Mouse (Mus musculus) hindbrain, embryonic 10.5 days (tissue): Measurements from ENCODE around the gene Plbd1. TPM values are rescaled to one million over a fixed set of nuclear protein-coding genes. Genes with fewer than 3 reads are reported as not detected.

Experiments
- DNase-seq: peaks from one replicate; pipeline ENCODE4 v3.0.0-alpha.2; 2017; ENCODE audit warnings: low spot score
- H3K27ac ChIP-seq: fragments of 300-500 bp; sonication (generic); 2 replicates; pipeline ENCODE4 v1.5.1; 2016; ENCODE audit warnings: mild to moderate bottlenecking, moderate library complexity
- H3K27me3 ChIP-seq: fragments of 300-500 bp; sonication (generic); 2 replicates; pipeline ENCODE4 v1.6.1; 2016; ENCODE audit warnings: mild to moderate bottlenecking; ENCODE audit not compliant: poor library complexity, insufficient read depth, severe bottlenecking
- H3K36me3 ChIP-seq: fragments of 300-500 bp; sonication (generic); 2 replicates; pipeline ENCODE4 v1.6.1; 2016; ENCODE audit warnings: mild to moderate bottlenecking, moderate library complexity
- H3K4me1 ChIP-seq: fragments of 300-500 bp; sonication (generic); replicated peaks from 2 replicates; pipeline ENCODE4 v1.6.1; 2016; ENCODE audit warnings: mild to moderate bottlenecking
- H3K4me3 ChIP-seq: fragments of 300-500 bp; sonication (generic); 2 replicates; pipeline ENCODE4 v1.5.1; 2016; ENCODE audit warnings: mild to moderate bottlenecking, moderate library complexity
- H3K9me3 ChIP-seq: fragments of 300-500 bp; sonication (generic); 2 replicates; pipeline ENCODE4 v1.6.1; 2016; ENCODE audit warnings: mild to moderate bottlenecking, moderate library complexity
- WGBS: fragments of 180-500 bp; shearing (Covaris S2); methylation state at CpG from one replicate; pipeline ENCODE4 v1.1.7; 2016; 5-methylcytosine and 5-hydroxymethylcytosine counted together
- polyA plus RNA-seq: library from polyadenylated mRNA; unstranded; fragments of >200 nt; fragmentation: Nextera tagmentation; extraction: Ambion mirVana; gene quantifications from 2 replicates; pipeline ENCODE4 v1.2.1, GENCODE M21; 2016

Plbd1 gene
- 1.8 TPM in 2 replicates for polyA plus RNA-seq

DNA sequence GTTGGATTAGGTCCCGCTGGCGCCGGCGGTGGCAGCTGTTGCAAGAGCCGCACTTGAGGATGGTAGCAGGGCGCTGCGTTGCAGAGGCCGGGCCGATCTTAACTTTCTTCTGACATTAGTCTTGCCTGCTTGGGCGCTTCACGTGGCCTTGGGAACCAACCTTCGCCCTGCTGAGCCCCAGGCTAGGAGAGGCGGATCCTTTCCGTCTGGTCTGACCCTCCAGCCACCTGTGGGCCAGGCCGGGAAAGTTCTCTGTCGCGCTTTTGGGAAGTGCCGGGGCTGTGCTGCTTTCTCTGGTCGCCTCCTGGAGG lies at the start of gene Plbd1:
Plbd1 (minus strand) TSS at position 223 of the 311 bp plus-strand sequence.
- Histone ChIP-seq H3K4me1 (peaks cover 13% of the 10 kb centered on the region), H3K36me3 (no peaks in the 10 kb centered on the region), H3K27me3 (peaks cover 44% of the 10 kb centered on the region), H3K9me3 (no peaks in the 10 kb centered on the region), H3K27ac (peak within 1 kb of the TSS; percentile 66; the same call in 1 of the 2 replicates), H3K4me3 (peak within 1 kb of the TSS; percentile 54)
- under 1% methylated on average over 19 of the region's 19 CpGs for WGBS
- peak; percentile 55 for DNase-seq

GRCm38 (mm10) chr6:136710408-136710807 lies 48.7 kb upstream of the Plbd1 start:
- Histone ChIP-seq H3K36me3 (no peaks in the 10 kb centered on the region), H3K27ac (no peak overlapping the region), H3K9me3 (no peaks in the 10 kb centered on the region), H3K4me3 (no peak overlapping the region), H3K27me3 (no peaks in the 10 kb centered on the region), H3K4me1 (no peaks in the 10 kb centered on the region)
- no peak for DNase-seq
- 85% methylated on average over 5 of the region's 5 CpGs for WGBS

DNA sequence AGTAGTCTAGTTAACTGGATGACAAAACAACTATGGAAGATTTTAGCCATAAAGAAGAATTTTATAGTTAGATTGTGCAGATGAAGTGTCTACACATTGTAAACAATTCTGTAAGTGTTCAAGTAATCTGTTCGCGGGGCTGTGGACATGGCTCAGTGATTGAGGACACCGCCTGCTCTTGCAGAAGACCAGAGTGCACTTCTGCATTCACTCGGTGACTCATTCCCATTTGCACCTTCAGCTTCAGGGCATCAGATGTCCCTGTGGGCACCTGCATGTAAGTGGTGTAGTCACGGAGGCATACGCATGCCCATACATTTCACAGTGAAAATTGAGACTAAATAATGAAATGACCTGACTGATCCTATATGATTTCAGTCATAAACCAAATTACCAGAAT lies 46.9 kb upstream of the Plbd1 start:
- no peaks in the 10 kb centered on the region for H3K27me3 ChIP-seq
- 92% methylated on average over 6 of the region's 6 CpGs for WGBS
- H3K36me3 ChIP-seq, result no peaks in the 10 kb centered on the region
- H3K9me3 ChIP-seq, result no peaks in the 10 kb centered on the region
- H3K4me1 ChIP-seq, result no peaks in the 10 kb centered on the region
- no peak overlapping the region for H3K4me3 ChIP-seq
- no peak for DNase-seq
- H3K27ac ChIP-seq, result no peak overlapping the region

- no peak overlapping the region for H3K27ac ChIP-seq
- H3K9me3 ChIP-seq, result no peaks in the 10 kb centered on the region
Measured at GRCm38 (mm10) chr6:136701878-136702277, 40.1 kb upstream of the Plbd1 start.

DNA sequence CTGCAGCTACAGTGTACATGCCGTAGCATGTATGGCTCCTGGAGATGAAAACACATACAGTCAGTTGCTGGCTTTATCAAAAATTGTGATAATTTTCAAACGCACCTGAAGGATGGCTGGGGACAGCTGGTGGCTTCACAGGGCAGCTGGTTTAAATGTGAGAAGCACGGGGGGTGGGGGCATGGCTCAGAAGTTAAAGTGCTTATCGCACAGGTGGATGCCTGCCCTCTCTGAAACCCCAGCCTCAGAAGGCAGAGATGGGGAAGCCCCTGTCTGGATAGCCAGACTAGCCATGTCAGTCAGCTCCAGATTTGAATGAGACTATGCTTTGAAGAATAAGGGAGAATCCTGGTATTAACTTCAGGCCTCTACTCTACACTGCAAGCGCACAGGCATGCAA lies 39.5 kb upstream of the Plbd1 start:
- Histone ChIP-seq H3K9me3 (no peaks in the 10 kb centered on the region), H3K36me3 (no peaks in the 10 kb centered on the region), H3K4me1 (no peaks in the 10 kb centered on the region), H3K27me3 (no peaks in the 10 kb centered on the region), H3K4me3 (no peak overlapping the region), H3K27ac (no peak overlapping the region)
- DNase-seq, result no peak
- 88% methylated on average over 5 of the region's 5 CpGs for WGBS

More at GRCm38 (mm10) chr6:136701878-136702277, 40.1 kb upstream of the Plbd1 start:
- 94% methylated on average over 3 of the region's 3 CpGs for WGBS
- H3K27me3 ChIP-seq, result no peaks in the 10 kb centered on the region
- no peak overlapping the region for H3K4me3 ChIP-seq
- no peaks in the 10 kb centered on the region for H3K4me1 ChIP-seq
- no peak for DNase-seq
- H3K36me3 ChIP-seq, result no peaks in the 10 kb centered on the region

GRCm38 (mm10) chr6:136691314-136691713 lies 29.6 kb upstream of the Plbd1 start:
- no peak for DNase-seq
- 86% methylated on average over 6 of the region's 6 CpGs for WGBS
- H3K9me3 ChIP-seq, result peaks cover 6% of the 10 kb centered on the region; the same call in 1 of the 2 replicates
- H3K27ac ChIP-seq, result no peak overlapping the region
- H3K36me3 ChIP-seq, result no peaks in the 10 kb centered on the region
- no peaks in the 10 kb centered on the region for H3K27me3 ChIP-seq
- no peak overlapping the region for H3K4me3 ChIP-seq
- H3K4me1 ChIP-seq, result peaks cover 4% of the 10 kb centered on the region; the same call in 1 of the 2 replicates

- peaks cover 4% of the 10 kb centered on the region; the same call in 1 of the 2 replicates for H3K4me1 ChIP-seq
- no peak for DNase-seq
- no peak overlapping the region for H3K27ac ChIP-seq
- H3K27me3 ChIP-seq, result no peaks in the 10 kb centered on the region
- H3K9me3 ChIP-seq, result peaks cover 6% of the 10 kb centered on the region; the same call in 1 of the 2 replicates
- H3K36me3 ChIP-seq, result no peaks in the 10 kb centered on the region
- WGBS, result 74% methylated on average over 5 of the region's 5 CpGs
- H3K4me3 ChIP-seq, result no peak overlapping the region
Measured at GRCm38 (mm10) chr6:136690527-136690926, 28.8 kb upstream of the Plbd1 start.

DNA sequence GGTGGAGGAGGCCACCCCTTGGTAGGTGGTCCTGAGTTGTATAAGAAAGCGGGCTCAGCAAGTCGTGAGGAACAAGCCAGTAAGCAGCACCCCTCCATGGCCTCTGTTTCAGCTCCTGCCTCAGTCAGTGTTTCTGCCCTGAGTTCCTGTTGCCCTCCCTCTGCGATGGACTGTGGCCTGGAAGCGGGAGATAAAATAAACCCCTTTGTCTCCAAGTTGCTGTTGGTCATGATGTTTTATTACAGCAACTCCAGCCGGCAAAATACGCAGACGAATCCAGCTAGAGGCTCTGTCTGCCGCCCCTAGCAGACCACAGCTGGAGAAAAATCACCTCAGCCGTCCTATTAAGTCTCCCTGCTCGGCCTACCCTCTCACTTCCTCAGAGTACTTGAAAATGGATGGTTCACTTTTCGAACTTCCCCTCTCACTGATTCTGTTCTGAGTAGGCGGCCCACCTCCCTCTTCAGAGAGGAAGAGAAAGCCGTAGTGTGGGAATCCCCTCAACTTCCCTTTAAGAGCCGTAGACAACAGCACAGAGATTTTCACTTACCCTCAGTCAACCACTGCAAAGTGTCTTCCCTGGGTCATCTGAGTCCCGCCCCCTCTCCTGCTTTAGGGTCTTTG lies 28.2 kb upstream of the Plbd1 start:
- H3K36me3 ChIP-seq, result no peaks in the 10 kb centered on the region
- no peak for DNase-seq
- H3K4me1 ChIP-seq, result peaks cover 4% of the 10 kb centered on the region; the same call in 1 of the 2 replicates
- H3K4me3 ChIP-seq, result no peak overlapping the region
- 78% methylated on average over 15 of the region's 15 CpGs for WGBS
- peak overlapping the region; percentile 12; the same call in 1 of the 2 replicates for H3K27ac ChIP-seq
- peaks cover 6% of the 10 kb centered on the region; the same call in 1 of the 2 replicates for H3K9me3 ChIP-seq
- no peaks in the 10 kb centered on the region for H3K27me3 ChIP-seq

DNA sequence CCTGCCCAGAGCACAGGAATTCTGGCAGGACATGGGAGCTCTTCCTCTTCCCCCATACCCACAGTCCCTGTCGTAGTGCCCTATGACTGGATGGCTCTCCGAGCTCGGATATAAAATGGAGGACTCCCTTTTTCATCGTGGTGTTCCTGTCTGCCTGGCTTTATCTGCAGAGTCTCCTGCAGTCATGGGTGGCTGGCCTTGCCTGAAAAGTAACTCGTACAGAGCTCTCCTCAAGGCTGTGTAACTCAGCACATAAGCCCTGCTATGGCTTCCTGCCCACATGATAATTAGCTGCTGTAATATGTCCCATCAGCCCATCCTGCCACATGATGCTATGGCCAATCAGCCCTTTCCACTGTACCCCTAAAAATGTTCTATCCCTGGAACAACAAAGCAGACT lies 23.7 kb upstream of the Plbd1 start:
- no peaks in the 10 kb centered on the region for H3K27me3 ChIP-seq
- no peak overlapping the region for H3K27ac ChIP-seq
- no peak for DNase-seq

DNA sequence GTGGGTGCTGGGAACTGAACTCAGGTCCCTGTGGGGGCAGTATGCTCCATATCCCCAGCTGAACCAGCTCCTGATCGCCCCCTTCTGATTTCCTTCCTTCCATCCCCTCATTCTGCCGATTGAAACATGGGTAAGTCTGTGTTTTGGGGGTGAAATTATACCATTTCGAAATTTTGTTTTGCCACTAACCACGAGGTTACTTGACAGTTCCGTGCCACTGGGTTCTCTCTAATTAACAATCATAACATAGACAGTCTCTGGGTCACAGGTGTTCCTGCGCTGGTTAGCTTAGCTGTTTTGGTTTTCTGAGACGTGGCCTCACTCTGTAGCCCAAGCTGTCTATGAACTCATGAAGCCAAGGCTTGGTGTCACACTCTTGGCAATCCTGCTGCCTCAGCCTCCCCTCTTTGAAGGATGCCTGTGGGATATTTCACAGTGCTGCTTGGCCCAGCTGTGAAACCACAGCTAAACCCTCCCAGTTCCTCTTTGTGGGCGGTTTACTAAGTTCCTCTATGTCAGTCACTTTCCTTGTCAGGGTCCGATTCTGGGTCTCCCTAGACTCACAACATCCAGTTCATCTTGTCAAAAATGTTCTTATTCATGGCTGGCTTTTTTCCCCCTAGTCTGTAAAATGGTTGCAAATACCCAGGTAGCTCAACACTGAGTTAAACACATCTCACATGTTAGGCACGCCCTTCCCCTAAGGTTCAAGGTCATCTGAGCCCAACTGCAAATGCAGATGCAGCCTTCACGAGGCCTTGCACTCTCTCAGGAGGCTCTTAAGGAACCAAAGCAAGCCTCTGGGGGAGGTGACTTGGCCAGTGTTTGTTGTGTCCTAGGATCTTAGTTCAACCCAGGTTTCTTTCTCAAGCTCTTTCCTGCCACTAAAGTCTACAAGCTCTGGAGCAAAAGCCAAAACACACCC lies 21.9 kb upstream of the Plbd1 start:
- no peaks in the 10 kb centered on the region for H3K36me3 ChIP-seq
- DNase-seq, result no peak
- H3K27ac ChIP-seq, result no peak overlapping the region
- no peaks in the 10 kb centered on the region for H3K27me3 ChIP-seq
- H3K4me1 ChIP-seq, result no peaks in the 10 kb centered on the region
- WGBS, result 88% methylated on average over 11 of the region's 11 CpGs
- no peak overlapping the region for H3K4me3 ChIP-seq
- H3K9me3 ChIP-seq, result no peaks in the 10 kb centered on the region

More for the DNA sequence above, 23.7 kb upstream of the Plbd1 start:
- peaks cover 4% of the 10 kb centered on the region; the same call in 1 of the 2 replicates for H3K4me1 ChIP-seq
- H3K36me3 ChIP-seq, result no peaks in the 10 kb centered on the region
- H3K9me3 ChIP-seq, result no peaks in the 10 kb centered on the region
- WGBS, result 69% methylated on average over 5 of the region's 5 CpGs
- no peak overlapping the region for H3K4me3 ChIP-seq

GRCm38 (mm10) chr6:136679381-136679780 lies 17.7 kb upstream of the Plbd1 start:
- no peaks in the 10 kb centered on the region for H3K4me1 ChIP-seq
- DNase-seq, result no peak
- no peaks in the 10 kb centered on the region for H3K27me3 ChIP-seq
- WGBS, result 28% methylated on average over 2 of the region's 2 CpGs
- H3K27ac ChIP-seq, result no peak overlapping the region
- H3K4me3 ChIP-seq, result no peak overlapping the region
- H3K9me3 ChIP-seq, result no peaks in the 10 kb centered on the region
- no peaks in the 10 kb centered on the region for H3K36me3 ChIP-seq

DNA sequence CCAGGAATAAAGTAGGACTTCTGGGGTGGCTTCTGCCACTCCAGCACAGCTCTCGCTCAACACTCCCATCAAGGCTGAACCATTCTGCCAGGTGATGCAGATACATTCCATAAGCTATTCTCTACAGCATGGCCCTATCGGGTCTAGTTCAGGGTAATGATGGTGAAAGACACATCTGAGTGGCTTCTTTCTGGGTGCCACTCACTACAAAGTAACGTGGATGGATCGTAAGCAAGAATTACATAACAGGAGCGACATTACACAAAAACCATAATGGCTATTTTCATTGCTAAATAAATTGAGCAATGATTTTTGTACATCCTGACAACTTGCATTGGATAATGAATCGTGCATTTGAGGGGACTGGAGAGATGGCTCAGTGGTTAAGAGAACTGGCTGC lies 13.2 kb upstream of the Plbd1 start:
- no peak for DNase-seq
- Histone ChIP-seq H3K27ac (no peak overlapping the region), H3K4me1 (no peaks in the 10 kb centered on the region), H3K36me3 (no peaks in the 10 kb centered on the region), H3K4me3 (no peak overlapping the region), H3K9me3 (peaks cover 4% of the 10 kb centered on the region; the same call in 1 of the 2 replicates), H3K27me3 (no peaks in the 10 kb centered on the region)
- 91% methylated on average over 6 of the region's 6 CpGs for WGBS

- Histone ChIP-seq H3K27ac (no peak overlapping the region), H3K9me3 (peaks cover 4% of the 10 kb centered on the region; the same call in 1 of the 2 replicates), H3K4me1 (no peaks in the 10 kb centered on the region), H3K36me3 (no peaks in the 10 kb centered on the region), H3K4me3 (no peak overlapping the region), H3K27me3 (no peaks in the 10 kb centered on the region)
- peak; percentile 12 for DNase-seq
- WGBS, result 68% methylated on average over 7 of the region's 7 CpGs
Measured at GRCm38 (mm10) chr6:136672467-136672866, 10.7 kb upstream of the Plbd1 start.
